Mouse (Mus musculus): ENCODE measurements at regions not wholly inside any gene's neighbourhood (a gene's known extent, or its start where the extent isn't known, plus 50 kb on each side); places are given as distances from the start of the nearest gene placed in this dataset.

DNA sequence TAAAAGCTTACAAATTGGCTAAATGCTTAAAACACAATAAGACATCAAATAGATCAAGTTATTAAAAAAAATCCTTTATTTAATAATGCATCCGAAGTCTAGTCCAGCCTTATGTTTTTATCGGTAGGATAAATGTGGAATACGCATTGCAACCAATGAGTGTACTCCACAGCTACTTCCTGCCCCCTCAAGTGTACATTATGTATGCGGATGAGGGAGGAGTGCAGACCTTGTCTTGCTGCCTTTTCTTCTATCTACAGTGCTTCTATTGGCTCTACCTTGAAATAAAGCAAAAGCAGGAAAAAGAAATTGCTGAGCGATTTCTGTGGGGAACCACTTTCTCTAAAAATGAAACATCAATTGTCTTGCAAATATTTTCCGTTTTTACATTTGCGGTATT, 100.5 kb upstream of the Sash1 start:
- TF ChIP-seq POLR2A (IDR thresholded peaks at IDR 0.05; ENCODE audit: insufficient read depth, low read length) (no peak), CTCF (IDR thresholded peaks at IDR 0.05; ENCODE audit: low read depth, low read length) (no peak)

Data from ES-Bruce4 (cell line).